Mouse (Mus musculus) right cerebral cortex, postnatal 25 days (tissue): ENCODE measurements around the gene Nrde2.
"Not testable (repeated sequence)": the region's sequence is repeated elsewhere in the genome, so short reads cannot be mapped to it uniquely, and the experiment has no call there.

Experiments used
- DNase-seq: peaks from one replicate; pipeline ENCODE4 v3.0.0; 2022

The Nrde2 gene

DNA sequence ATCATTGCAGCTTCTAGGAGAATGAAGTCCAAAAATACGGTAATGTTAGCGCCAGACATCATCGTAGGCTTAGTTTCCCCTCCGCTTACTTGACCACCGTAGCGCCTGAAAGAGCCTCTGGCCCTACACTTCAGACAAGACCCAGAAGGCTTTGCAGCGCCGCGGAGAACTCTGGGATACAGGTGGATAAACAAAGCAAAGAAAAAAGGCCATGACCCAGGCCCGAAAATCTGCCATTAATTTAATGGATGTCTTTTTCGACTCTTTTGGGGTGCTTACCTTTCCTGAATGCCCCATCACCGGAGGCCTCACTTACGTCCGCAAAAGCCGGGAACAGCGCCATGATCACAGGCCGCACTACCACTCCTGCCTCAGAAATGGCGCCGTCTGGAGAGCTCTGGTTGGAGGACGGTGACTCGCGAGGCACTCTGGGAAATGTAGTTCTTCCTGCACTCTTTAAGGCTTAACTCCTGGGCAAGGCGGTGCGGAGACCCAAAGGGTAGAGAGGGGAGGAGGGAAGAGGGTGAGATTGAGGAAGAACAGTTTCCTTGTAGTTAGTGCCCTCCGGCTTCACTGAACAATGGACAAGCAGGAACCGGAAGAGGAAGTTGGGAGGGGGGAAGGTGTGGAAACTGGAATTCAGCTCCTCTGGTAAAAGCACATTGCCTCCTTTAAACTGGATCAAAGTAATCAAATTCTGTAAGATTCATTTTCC, at the start of gene Nrde2:
Gene Nrde2 (minus strand): TSS at position 393 of the 715 bp plus-strand sequence.
- DNase-seq: peak; percentile 93

DNA sequence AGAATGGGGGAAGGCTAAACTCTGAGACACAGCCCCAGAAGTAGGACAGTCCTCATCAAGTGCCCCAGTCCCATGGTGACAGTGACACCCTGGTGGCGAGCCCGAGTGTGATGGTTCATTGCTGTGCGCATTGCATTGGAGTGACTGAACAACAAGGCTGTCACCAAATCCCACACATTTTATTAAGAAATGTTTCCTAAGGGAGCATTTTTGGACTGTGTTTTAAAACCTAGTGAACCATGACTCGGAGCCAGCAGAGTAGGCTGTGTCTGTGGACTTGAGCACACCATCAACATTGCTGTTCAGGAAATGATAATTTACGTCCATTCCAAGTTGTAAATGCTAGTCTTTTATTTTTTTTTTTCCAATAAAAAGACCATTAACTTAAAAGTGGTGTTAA, 47.5 kb upstream of the Nrde2 start:
- DNase-seq: no peak

DNA sequence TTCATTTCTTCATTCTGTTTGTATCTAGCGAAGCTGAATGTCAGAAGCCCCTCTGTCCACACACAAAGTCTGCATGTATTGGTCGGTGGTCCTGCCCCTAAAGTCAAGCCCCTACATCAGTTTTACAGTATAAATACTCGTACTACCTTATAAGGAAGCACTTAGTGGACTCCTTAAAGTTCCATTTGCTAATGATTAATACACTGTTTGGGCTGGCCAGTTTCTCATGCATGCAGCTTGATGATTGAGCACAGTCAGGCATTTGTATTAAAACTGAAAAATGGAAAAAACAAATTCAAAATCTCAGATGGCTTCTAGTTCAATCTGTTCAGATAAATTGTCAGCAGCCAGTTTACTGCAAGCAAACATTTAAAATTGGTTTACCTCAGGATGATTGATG, 47.1 kb upstream of the Nrde2 start:
- DNase-seq: no peak

DNA sequence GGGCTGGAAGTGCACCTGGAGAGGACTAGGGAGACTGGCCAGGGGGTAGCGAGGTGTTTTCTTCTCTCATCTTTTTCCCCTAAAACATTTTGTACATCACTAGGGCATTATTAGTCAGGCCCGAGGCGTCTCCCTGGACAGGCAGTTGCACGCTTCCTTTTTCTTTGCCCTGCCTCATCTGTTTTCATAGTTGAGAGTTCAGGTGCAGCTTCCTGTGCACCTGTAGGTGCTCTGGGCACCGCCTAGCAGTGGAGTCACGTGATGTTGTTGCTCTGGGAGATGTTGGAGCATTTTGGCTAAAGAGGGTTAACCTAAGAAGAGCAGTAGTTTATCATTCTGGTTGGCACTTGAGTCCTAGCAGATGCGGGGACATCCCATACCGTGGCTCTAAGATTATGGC, 45.7 kb upstream of the Nrde2 start:
- DNase-seq: no peak

DNA sequence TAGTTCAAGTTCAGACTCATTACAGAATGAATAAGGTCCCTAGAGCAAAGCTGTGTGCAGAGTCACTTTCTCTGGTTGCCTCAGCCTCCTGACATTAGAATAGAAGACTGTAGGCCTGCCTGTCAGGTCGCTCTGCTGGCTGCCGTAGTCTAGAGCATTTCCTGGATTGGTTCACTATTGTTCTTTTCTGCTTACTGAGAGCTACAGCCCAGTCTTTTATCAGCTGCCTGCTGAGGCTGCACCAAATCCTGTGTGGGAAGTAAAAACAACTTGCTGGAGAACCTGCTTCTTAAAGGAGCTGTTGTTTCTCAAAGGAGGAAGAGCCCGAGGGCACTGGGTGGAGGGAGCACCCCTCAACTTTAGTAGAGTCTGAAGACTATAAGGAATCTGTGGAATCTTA, 44.3 kb upstream of the Nrde2 start:
- DNase-seq: no peak

DNA sequence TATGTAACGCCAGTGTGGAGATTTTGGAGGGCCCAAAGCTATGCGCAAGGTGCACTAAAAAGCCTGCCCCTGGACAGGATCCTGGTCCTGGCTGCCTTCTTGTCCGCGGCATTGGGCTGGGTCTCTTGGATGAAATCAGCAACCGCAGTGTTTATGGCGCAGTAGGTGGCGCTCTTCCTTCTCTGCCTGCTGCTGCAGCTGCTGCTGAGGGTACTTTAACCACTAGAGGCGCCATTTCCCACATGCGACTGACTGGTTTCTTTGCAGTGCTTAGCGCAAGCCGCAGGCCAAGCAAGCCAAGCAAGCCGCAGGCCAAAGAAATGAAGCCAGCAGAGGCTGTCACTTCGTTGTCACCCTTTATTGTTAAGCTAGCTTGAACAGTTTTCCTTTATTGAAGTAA, 42.4 kb upstream of the Nrde2 start:
- DNase-seq: peak; percentile 91

DNA sequence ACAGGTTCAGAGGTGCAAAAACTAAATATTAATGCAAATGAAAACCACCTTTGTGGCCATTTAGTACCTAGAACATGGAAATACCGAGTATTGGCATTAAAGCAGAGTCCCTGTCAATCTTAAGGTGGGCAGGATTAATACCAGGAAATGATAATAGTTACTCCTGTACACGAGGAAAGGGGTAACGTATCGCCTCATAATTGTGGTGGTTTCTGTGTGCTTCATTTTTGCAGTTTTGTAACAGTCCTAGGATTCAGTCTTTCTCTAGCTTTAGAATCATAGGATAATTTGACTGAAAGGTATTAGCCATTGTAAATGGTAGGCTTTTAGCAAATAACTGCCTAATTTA, 41.9 kb upstream of the Nrde2 start:
- DNase-seq: no peak

DNA sequence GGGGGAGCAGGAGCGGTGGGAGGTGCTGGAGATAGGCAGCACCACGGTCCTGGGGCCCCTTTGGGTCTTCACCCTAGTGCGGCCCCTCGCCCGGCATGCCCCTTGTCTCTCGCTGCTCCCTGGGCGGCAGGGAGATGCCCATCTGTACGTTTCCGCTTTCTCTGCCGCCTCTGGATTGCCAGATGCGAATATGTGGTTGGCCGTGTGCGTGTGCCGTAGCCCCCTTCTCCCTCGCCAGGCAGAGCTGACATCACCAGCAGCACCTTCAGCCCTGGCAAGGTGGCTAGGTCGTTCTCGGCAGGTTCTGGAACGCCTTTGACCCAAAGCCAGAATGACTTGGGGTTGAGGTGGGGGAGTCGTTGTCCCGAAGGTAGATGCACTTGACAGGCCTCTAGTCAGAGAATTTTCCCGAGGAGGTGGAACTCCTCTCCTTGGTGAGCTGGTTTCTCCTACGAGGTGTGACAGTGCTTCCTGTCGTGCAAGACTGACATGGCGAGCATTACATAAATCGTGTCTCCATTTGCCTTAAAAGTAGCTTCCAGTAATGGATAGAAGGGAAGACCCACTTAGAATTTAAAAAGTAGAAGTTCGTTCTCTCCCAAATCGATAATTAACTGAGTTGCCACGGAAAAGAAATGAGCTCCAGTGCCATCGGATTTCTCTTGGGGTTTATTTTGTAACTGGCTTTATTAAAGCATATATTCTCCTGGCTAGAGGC, 41.4 kb upstream of the Nrde2 start:
- no peak for DNase-seq

DNA sequence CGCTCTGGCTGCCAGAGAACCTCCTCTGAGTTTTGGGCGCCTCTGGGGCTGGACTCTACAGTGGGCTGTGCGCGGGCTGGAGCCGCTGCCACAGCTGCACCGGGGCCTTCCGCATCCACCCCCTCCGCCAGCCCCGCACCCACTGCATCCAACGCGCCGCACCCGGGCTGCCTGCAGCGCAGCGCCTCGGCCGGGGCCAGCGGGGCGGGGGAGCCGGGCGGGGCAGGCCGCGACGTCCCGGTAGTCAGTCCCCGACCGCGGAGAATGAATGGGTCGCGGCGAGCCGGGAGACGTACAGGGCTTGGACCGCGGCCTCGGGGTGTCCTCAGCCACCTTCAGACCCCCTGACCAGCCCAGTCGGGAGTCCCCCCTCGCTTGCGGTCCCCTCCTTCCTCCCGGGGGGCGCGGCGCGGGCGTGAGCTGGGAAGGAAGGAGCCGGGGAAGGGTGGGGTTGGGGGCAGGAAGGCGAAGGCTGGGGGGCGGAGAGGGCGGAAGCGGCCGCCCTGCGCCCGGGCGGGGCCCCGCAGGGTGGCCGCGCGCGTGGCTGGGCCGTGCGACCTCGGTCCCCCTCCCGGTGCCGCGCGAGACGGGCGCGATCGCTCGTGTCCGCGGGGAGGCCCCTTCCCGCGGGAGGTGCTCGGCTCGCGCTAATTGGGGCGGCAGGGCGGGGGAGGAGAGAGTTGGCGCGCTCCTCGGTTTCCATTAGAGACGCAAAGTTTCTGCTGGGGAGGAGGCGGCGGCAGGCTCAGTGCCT, 40.6 kb upstream of the Nrde2 start:
- peak; percentile 82 for DNase-seq

DNA sequence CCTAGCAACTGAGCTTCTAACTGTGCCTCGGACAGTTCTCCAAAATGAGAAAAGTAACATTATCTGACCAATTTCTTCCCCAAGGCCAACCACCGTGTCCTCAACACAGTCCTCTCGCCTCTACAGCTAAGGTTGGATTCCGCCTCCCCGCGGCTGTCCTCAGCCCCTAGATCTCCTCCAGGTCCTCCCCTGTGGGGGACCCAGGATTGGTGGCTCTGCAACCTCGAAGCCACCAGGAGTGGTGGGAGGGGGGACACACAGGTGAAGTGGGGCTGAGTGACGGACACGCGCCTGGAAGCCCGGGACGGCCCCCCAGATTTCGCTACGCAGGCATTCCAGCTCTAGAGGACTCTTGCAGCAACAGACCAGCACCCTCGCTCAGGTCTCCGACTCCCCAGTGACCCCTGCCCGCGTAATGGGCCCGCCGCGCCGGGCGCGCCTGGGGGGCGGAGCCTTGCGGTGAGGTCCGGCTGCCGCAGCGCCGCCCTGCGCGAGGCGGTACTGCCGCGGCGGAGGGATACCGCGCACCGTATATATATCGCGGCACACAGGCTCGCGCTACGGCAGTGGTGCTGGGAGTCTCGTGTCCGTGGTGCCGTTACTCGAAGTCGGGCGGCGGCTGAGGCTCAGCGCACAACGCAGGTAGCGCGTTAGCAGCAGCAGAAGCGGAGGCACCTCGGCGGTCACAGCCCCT, 39.7 kb upstream of the Nrde2 start, which contains the start of gene Calm1:
Gene Calm1 (plus strand): TSS at position 469 of the 694 bp plus-strand sequence.
- DNase-seq: peak; percentile 94

DNA sequence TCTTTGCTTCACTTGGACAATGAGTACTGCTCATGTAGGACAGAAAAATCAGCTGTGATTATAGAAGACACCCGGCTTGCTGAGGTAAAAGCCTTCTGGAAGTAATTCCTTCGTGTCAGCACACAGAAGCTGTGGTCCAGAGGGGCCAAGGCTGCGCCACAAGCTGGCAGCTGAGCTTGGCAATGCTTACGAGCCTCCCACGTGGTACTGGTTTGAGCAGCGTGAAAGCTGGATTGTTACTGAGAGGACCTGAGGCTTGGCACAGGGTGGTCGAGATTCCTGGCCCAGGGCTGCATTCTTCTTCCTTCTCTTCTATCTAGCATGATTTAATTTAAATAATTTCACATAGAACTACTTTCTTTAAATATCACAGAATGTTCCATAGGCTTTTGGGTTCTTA, 37.3 kb upstream of the Nrde2 start:
- no peak for DNase-seq

DNA sequence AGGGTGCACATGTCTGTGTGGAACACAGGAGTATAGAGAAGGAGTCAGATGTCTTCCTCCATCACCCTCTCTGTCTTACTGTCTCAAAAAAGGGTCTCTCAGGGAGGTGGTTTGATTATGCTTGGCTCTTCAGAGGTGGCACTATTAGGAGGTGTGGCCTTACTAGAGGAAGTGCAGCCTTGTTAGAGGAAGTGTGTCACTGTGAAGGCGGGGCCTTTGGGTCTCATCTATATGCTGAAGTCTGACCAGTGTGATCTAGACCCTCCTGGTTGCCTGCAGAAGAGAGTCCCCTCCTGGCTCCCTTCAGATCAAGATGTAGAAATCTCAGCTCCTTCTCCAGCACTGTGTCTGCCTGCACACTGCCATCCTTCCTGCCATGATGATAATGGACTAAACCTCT, 34.7 kb upstream of the Nrde2 start:
- DNase-seq: no peak

DNA sequence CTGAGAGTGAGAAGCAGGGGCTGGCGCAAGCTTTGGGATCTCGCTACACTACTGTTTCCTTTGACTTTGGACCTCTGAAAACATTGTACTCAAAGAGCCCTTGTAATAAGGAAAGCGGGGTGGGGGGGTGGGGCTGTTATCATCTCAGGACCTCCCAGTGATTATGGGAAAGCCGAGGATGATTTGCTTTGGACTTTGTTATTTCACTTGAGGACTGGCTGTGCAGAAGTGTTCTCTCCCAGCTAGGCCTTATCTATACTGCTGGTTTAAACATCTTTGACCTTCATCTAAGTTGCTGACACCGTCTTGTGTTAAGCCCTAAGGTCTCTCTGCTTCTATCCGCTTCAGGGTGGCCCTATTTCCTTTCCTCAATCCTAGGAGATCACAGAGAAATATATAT, 31.3 kb upstream of the Nrde2 start:
- DNase-seq: no peak

DNA sequence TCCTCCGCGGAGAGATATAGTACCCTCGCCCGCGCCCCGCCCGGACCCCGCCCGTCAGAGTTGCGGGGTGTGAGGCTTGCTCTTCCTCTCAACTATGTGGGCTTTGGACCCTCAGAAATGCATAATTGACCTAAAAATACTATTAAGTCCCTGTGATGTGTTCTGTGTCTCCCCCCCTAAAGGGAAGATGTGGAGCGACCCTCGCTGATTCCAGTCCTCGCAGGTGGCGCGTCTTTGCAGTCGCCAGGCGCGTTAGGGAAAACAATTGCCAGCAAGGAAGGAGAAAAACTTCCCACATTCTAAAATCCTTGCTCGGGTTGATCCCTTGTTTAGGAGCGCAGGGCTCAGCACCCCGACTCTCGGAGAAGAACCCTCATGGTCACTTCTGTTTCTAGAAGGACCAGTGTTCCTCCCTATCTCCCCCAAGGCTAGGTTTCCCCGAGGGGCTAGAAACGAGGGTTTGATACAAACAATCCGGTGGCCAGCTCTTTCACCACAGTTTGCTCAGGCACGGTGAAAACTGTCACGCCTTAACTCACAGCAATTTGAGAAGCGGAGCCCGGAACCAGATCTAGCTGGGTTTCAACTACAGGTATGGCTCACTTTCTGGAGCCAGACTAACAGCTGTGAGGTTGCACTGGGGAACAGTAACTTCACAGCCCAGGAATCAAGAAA, 28.4 kb upstream of the Nrde2 start:
- no peak for DNase-seq

DNA sequence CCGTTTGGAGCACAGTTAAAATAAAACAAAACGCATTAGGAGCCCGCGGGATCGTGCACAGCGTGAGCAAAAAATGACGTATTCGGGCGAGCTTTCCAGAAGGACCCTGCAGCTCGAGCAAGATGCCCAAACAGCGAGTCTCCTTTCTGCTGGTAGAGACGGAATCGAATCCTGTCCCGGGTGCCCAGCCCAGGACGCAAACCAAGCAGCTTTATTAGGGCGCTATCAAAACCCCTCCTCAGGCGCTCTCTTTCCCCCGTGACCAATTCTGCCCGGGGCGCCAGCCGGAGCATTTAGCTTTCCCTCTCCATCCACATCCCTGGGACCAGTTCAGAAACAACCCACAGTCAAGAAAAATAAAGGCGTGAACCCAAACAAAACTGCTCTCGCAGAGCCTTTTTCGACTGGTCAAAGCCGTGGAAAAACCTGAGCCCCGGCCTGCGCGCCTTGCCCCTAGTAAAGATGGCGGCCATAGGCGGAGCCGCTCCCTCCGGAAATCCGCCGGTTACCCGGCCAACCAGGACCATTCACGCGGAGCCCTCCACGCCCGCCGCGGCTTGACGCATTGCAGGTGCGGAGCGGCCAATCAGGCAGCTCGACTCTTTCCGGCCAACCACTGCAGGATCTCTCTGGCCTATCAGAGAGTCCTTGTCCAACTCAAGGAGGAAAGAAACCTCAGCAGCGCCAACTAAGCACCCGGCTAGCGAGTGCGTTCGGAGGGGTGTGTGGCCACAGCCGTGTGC, 27.7 kb upstream of the Nrde2 start:
- peak; percentile 100 for DNase-seq

DNA sequence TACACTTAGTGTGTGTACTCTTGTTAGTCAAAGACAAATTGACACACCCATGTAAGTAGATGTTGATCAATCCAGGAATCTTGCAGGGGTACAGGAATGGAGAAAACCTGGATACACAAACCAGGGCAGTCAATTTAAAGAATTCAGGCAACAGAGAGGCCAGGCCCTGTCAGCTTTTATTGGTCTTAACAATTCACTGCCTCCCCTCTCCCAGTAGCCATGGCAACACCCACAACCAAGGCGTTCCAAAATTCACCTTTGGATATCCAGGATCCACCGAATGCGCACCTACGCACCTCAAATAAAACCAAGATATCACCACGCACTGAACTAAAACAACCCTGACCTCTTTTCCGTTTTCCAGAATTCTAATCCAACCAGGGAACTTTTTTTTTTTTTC, 26.9 kb upstream of the Nrde2 start:
- DNase-seq: peak; percentile 27

DNA sequence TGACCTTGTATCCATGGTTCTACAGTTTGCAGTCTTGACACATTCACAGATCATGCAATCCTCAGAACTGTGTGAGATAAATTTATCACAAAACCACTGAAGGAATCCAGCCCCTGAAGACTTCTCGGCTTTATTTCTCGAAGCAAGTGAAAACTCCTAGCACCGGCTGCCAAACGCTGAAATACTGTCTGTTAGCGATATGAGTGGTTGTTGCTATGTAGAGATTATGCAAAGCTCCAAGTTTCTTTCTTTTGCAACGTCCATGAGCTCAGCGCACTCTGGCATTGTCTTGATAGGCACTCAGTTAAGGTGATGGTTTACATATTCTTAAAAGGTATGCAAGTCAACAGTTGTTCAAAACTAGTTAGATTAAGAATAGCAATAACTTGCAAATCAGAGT, 26.4 kb upstream of the Nrde2 start:
- no peak for DNase-seq

DNA sequence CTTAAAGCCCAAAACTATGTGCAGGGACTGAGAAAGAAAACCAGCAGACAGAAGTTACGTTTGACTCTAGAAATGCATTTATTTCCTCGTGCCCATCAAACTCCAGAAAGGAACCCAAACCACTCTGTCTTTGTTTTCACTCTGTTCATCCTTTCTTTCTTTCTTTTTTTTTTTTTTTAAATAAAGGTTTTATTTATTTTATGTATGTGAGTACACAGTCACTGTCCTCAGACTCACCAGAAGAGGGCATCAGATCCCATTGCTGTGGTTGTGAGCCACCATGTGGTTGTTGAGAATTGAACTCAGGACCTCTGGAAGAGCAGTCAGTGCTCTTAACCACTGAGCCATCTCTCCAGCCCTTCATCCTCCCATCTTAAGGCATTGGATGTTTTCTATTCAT, 25.5 kb upstream of the Nrde2 start:
- not testable (repeated sequence) for DNase-seq

DNA sequence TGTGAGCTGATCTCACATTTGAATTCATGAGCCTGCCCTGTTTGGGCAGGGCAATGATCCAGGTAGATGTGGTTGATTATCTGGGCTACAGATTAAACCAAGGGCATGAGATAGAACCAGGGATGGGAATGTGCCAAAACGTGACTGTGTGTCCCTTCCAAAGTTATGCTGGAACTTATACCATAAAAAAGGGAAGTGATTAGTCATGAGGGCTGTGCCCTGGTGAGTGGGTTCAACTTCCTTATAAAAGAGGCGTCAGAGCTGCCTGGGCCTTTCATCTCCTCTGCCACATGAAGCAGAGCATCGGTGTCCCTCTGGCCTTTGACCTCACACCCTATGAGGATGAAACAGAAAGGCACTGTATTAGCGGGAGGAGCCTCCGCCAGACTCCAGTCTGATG, 24.5 kb upstream of the Nrde2 start:
- no peak for DNase-seq

DNA sequence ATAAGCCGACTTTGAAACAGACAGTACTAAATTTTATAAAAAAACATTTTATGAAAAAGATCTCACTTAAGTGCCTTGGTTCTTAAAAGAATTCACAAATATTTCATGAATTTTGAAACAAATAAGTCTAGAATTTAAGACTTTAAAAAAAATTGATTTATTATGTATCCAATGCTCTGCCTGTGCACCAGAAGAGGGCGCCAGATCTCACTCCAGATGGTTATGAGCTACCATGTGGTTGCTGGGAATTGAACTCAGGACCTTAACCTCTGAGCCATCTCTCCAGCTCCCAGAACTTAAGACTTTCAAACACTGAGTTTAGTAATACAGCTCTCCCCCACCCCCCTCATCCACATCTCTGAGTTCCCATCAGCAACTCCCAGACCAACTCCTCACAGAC, 23.2 kb upstream of the Nrde2 start:
- no peak for DNase-seq

DNA sequence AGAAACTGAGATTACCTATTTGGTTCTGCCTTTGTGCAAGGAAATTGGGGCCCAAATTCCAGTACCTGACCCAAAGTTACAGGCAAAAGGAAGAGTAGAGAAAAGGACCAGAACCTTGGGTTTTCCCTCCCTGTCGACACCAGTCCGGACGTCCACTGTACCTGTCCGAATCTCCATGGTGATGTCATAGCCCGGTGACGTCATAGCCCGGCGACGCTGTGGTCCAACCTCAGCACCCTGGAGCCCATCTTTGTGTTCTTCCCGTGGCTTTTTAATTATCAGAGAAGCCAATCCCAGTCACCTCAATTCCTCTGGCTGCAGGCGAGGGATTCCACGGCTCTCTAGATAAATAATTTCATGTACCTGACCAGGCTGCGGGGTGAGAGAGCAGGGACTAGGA, 21.3 kb upstream of the Nrde2 start:
- DNase-seq: no peak

DNA sequence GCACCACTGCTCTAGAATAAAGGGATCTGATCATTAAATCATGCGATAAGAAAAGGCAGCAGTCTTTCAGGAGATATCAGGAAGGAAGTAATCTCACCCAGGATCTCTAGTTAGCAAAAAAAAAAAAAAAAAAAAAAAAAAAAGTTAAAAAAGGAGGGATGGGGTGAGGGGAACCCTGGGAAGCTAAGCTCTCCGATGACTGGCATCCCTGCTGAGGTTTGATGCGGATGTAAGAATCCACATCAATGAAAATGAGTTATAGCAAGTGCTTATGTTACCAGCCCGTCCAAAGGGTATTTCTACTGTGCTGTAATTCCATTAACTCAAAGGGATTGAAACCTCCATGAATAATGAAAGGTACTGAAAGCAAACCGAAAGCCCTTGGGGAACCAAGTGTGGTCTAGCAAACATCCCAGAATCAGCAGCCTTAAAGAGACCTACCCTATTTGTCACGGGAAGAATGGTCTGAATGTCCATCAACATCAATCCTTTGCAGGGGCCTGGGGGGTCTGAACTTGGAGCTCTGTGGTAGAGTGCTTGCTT, 19.5 kb upstream of the Nrde2 start:
- DNase-seq: no peak
